Mouse (Mus musculus) heart, embryonic 15.5 days (tissue): ENCODE measurements around the gene Eif3b. TPM values are rescaled to one million over a fixed set of nuclear protein-coding genes. Genes with fewer than 3 reads are reported as not detected.

Experiments used
- ATAC-seq: fragments of 200-750 bp; cut with Nextera tagmentation; replicated peaks from 2 replicates; pipeline ENCODE4 v1.8.0; 2017; ENCODE audit warnings: low read depth, moderate TSS enrichment; ENCODE audit not compliant: insufficient number of reproducible peaks, insufficient read depth, low FRiP score
- H3K27ac ChIP-seq: fragments of 300-500 bp; sonication (generic); 2 replicates; pipeline ENCODE4 v1.5.1; 2015; ENCODE audit warnings: mild to moderate bottlenecking, inconsistent platforms
- H3K27me3 ChIP-seq: fragments of 300-500 bp; sonication (generic); 2 replicates; pipeline ENCODE4 v1.6.1; 2015; ENCODE audit warnings: inconsistent platforms
- H3K36me3 ChIP-seq: fragments of 300-500 bp; sonication (generic); 2 replicates; pipeline ENCODE4 v1.6.1; 2015; ENCODE audit warnings: mild to moderate bottlenecking, inconsistent platforms
- H3K4me1 ChIP-seq: fragments of 300-500 bp; sonication (generic); replicated peaks from 2 replicates; pipeline ENCODE4 v1.6.1; 2015; ENCODE audit warnings: inconsistent platforms
- H3K4me2 ChIP-seq: fragments of 300-500 bp; sonication (generic); 2 replicates; pipeline ENCODE4 v1.6.1; 2015; ENCODE audit warnings: inconsistent platforms, mild to moderate bottlenecking, moderate library complexity
- H3K4me3 ChIP-seq: fragments of 300-500 bp; sonication (generic); 2 replicates; pipeline ENCODE4 v1.5.1; 2015; ENCODE audit warnings: mild to moderate bottlenecking, inconsistent platforms
- H3K9ac ChIP-seq: fragments of 300-500 bp; sonication (generic); 2 replicates; pipeline ENCODE4 v1.6.1; 2015; ENCODE audit warnings: mild to moderate bottlenecking, inconsistent platforms
- H3K9me3 ChIP-seq: fragments of 300-500 bp; sonication (generic); replicated peaks from 2 replicates; pipeline ENCODE4 v1.6.1; 2016; ENCODE audit warnings: inconsistent platforms
- WGBS: fragments of 180-500 bp; shearing (Covaris S2); methylation state at CpG from one replicate; pipeline ENCODE4 v1.1.7; 2015; ENCODE audit warnings: mixed read lengths; 5-methylcytosine and 5-hydroxymethylcytosine counted together
- polyA plus RNA-seq: library from polyadenylated mRNA; unstranded; fragments of >200 nt; fragmentation: Nextera tagmentation; extraction: Ambion mirVana; gene quantifications from 2 replicates; pipeline ENCODE4 v1.2.1, GENCODE M21; 2015

The Eif3b gene
- polyA plus RNA-seq, 1 experiment from 2014 or later: 68.9 TPM

DNA sequence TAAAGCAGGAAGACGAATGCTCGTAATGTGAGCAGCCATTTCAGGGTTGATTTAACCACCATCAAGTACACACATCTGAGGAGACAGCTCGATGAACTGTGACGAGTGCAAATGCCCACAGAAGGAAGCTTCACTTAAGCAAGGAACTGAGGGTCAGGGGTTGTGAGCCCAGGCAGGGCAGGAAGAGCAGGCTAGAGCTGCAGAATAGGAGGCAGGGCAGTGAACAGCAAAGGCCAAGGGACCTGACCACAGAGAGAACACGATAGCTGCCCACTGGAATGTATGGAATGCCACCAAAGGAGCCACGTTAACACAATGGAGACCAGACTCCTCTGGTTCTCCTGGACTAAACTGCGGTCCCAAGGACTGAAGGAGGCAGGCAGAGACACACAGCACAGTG lies 35.6 kb upstream of the Eif3b start:
- Histone ChIP-seq H3K27ac (peak overlapping the region; percentile 76), H3K4me2 (peak overlapping the region; percentile 48), H3K4me3 (no peak overlapping the region), H3K27me3 (no peaks in the 10 kb centered on the region), H3K4me1 (peaks cover 28% of the 10 kb centered on the region), H3K9me3 (no peaks in the 10 kb centered on the region), H3K36me3 (no peaks in the 10 kb centered on the region), H3K9ac (peak overlapping the region; percentile 37; the same call in 1 of the 2 replicates)
- ATAC-seq: peak; percentile 70
- WGBS: 16% methylated on average over 7 of the region's 7 CpGs

- Histone ChIP-seq H3K27ac (peak overlapping the region; percentile 76; the same call in 1 of the 2 replicates), H3K4me2 (no peak overlapping the region), H3K9me3 (no peaks in the 10 kb centered on the region), H3K36me3 (no peaks in the 10 kb centered on the region), H3K9ac (no peak overlapping the region), H3K4me1 (peaks cover 25% of the 10 kb centered on the region), H3K27me3 (no peaks in the 10 kb centered on the region), H3K4me3 (no peak overlapping the region)
- 89% methylated on average over 1 of the region's 1 CpGs for WGBS
- ATAC-seq: no peak
Observed at GRCm38 (mm10) chr5:140384462-140384861, 34.7 kb upstream of the Eif3b start.

DNA sequence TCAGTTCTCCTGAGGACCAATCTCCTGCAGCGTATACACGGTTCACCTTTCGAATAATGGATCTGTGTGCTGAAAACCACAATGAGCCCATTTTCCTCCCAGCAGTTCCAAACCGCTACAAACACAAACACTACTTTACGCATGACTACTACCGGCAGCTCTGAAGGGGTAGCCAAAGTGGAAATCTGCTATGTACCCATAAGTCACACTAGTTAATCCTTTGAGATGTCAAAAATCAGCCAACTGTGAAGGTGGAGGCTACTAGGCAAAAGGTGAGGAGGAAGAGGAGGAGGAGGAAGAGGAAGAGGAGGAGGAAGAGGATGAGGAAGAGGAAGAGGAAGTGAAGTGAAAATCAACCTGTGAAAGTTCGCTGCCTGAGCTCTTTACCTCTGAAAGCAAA lies 31.9 kb upstream of the Eif3b start:
- H3K4me2 ChIP-seq: no peak overlapping the region
- H3K27ac ChIP-seq: no peak overlapping the region
- peaks cover 23% of the 10 kb centered on the region for H3K4me1 ChIP-seq
- H3K36me3 ChIP-seq: no peaks in the 10 kb centered on the region
- no peak overlapping the region for H3K4me3 ChIP-seq
- no peak overlapping the region for H3K9ac ChIP-seq
- 89% methylated on average over 7 of the region's 7 CpGs for WGBS
- no peaks in the 10 kb centered on the region for H3K27me3 ChIP-seq
- ATAC-seq: no peak
- H3K9me3 ChIP-seq: no peaks in the 10 kb centered on the region

GRCm38 (mm10) chr5:140387816-140388510 lies 31.2 kb upstream of the Eif3b start:
- H3K27ac ChIP-seq: no peak overlapping the region
- 71% methylated on average over 12 of the region's 12 CpGs for WGBS

GRCm38 (mm10) chr5:140388588-140389576 lies 30.2 kb upstream of the Eif3b start, which contains the start of gene Snx8:
Gene Snx8, minus strand, starts transcription at chr5:140389262.
- peak within 1 kb of the TSS; percentile 71 for H3K4me3 ChIP-seq
- H3K9ac ChIP-seq: peak within 1 kb of the TSS; percentile 70
- H3K4me1 ChIP-seq: peaks cover 17% of the 10 kb centered on the region
- peak within 1 kb of the TSS; percentile 94 for H3K4me2 ChIP-seq
- WGBS: under 1% methylated on average over 63 of the region's 63 CpGs
- H3K9me3 ChIP-seq: no peaks in the 10 kb centered on the region
- H3K36me3 ChIP-seq: no peaks in the 10 kb centered on the region
- H3K27ac ChIP-seq: 0 out of 2 replicates have a peak within 1 kb of the TSS, but pooled peaks have one; percentile 21
- peak; percentile 91 for ATAC-seq
- no peaks in the 10 kb centered on the region for H3K27me3 ChIP-seq

More at GRCm38 (mm10) chr5:140387816-140388510, 31.2 kb upstream of the Eif3b start:
- Histone ChIP-seq H3K4me1 (peaks cover 23% of the 10 kb centered on the region), H3K36me3 (no peaks in the 10 kb centered on the region), H3K9ac (peak overlapping the region; percentile 70; the same call in 1 of the 2 replicates), H3K9me3 (no peaks in the 10 kb centered on the region), H3K4me3 (peak overlapping the region; percentile 71), H3K4me2 (peak overlapping the region; percentile 94), H3K27me3 (no peaks in the 10 kb centered on the region)
- ATAC-seq: no peak

- H3K27me3 ChIP-seq: no peaks in the 10 kb centered on the region
- H3K27ac ChIP-seq: no peak overlapping the region
- H3K4me2 ChIP-seq: peak overlapping the region; percentile 94
- peaks cover 13% of the 10 kb centered on the region for H3K4me1 ChIP-seq
- H3K9ac ChIP-seq: no peak overlapping the region
- no peaks in the 10 kb centered on the region for H3K36me3 ChIP-seq
- ATAC-seq: no peak
- peak overlapping the region; percentile 71 for H3K4me3 ChIP-seq
- no peaks in the 10 kb centered on the region for H3K9me3 ChIP-seq
- 54% methylated on average over 3 of the region's 3 CpGs for WGBS
Observed at GRCm38 (mm10) chr5:140389647-140390046, 29.5 kb upstream of the Eif3b start.

- Histone ChIP-seq H3K27me3 (no peaks in the 10 kb centered on the region), H3K9me3 (no peaks in the 10 kb centered on the region), H3K4me3 (no peak overlapping the region), H3K27ac (no peak overlapping the region), H3K4me1 (peaks cover 13% of the 10 kb centered on the region), H3K9ac (no peak overlapping the region), H3K36me3 (no peaks in the 10 kb centered on the region), H3K4me2 (no peak overlapping the region)
- WGBS: 68% methylated on average over 1 of the region's 1 CpGs
- no peak for ATAC-seq
Observed at GRCm38 (mm10) chr5:140391435-140391834, 27.7 kb upstream of the Eif3b start.

DNA sequence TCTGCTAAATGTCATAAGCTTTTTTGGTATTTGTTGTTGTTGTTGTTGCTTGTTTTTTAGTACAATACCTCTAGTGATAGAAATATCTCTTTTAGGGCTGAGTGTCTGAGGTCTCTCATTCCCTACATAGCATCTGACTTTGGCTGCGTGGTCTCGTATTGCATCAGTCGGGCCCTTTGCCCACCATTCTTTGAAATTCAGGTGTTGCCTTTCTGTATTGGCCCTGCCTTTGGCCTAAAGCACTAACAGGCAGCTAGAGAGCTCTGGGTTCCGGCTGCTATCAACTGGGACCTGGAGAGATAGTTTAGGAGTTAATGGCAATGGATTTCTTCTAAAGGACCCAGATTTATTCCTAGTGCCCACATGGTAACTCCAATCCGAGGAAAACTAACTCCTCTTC lies 27.1 kb upstream of the Eif3b start:
- no peak for ATAC-seq
- Histone ChIP-seq H3K27ac (no peak overlapping the region), H3K4me2 (no peak overlapping the region), H3K9me3 (no peaks in the 10 kb centered on the region), H3K27me3 (no peaks in the 10 kb centered on the region), H3K36me3 (no peaks in the 10 kb centered on the region), H3K4me3 (no peak overlapping the region), H3K4me1 (peaks cover 13% of the 10 kb centered on the region), H3K9ac (no peak overlapping the region)
- 77% methylated on average over 5 of the region's 5 CpGs for WGBS

DNA sequence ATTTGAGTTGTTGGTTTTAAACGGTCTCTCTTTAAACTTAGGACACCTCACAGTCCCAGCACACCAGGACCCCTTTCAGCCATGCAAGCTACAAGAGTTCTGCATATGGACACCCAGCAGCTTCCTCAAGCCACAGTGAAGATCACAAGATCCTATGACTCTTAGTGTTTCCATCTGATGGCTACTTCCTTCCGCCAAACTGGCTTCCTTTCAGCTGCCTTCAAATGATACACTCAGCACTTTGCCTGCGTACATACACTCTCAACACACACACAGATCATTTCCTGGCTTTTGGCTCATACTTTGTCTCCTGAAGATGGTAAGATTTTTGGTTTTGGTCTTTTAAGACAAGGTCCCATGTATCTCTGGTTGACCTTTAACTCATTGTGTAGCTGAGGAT lies 26.4 kb upstream of the Eif3b start:
- H3K27ac ChIP-seq: no peak overlapping the region
- ATAC-seq: no peak
- H3K9me3 ChIP-seq: no peaks in the 10 kb centered on the region
- no peaks in the 10 kb centered on the region for H3K36me3 ChIP-seq
- H3K4me1 ChIP-seq: peaks cover 11% of the 10 kb centered on the region
- no peak overlapping the region for H3K4me2 ChIP-seq
- no peak overlapping the region for H3K9ac ChIP-seq
- H3K27me3 ChIP-seq: no peaks in the 10 kb centered on the region
- 78% methylated on average over 3 of the region's 3 CpGs for WGBS
- H3K4me3 ChIP-seq: no peak overlapping the region

GRCm38 (mm10) chr5:140396166-140396940 lies 22.8 kb upstream of the Eif3b start:
- ATAC-seq: no peak
- Histone ChIP-seq H3K9ac (no peak overlapping the region), H3K9me3 (no peaks in the 10 kb centered on the region), H3K27ac (no peak overlapping the region), H3K36me3 (no peaks in the 10 kb centered on the region), H3K4me2 (no peak overlapping the region), H3K4me1 (no peaks in the 10 kb centered on the region), H3K4me3 (no peak overlapping the region), H3K27me3 (peaks cover 4% of the 10 kb centered on the region; the same call in 1 of the 2 replicates)
- 45% methylated on average over 8 of the region's 8 CpGs for WGBS
